Mouse (Mus musculus) midbrain, embryonic 13.5 days (tissue): ENCODE measurements at regions not wholly inside any gene's neighbourhood (a gene's known extent, or its start where the extent isn't known, plus 50 kb on each side); places are given as distances from the start of the nearest gene placed in this dataset.

Experiments used
- ATAC-seq: fragments of 200-750 bp; cut with Nextera tagmentation; 2 replicates; pipeline ENCODE4 v1.8.0; 2017; ENCODE audit warnings: mild to moderate bottlenecking, moderate TSS enrichment, moderate library complexity
- H3K27ac ChIP-seq: fragments of 300-500 bp; sonication (generic); 2 replicates; pipeline ENCODE4 v1.5.1; 2015; ENCODE audit warnings: inconsistent platforms, mild to moderate bottlenecking, moderate library complexity
- H3K27me3 ChIP-seq: fragments of 300-500 bp; sonication (generic); 2 replicates; pipeline ENCODE4 v1.6.1; 2015; ENCODE audit warnings: mild to moderate bottlenecking, inconsistent platforms
- H3K36me3 ChIP-seq: fragments of 300-500 bp; sonication (generic); 2 replicates; pipeline ENCODE4 v1.6.1; 2015; ENCODE audit warnings: mild to moderate bottlenecking, inconsistent platforms
- H3K4me1 ChIP-seq: fragments of 300-500 bp; sonication (generic); replicated peaks from 2 replicates; pipeline ENCODE4 v1.6.1; 2015; ENCODE audit warnings: inconsistent platforms
- H3K4me2 ChIP-seq: fragments of 300-500 bp; sonication (generic); replicated peaks from 2 replicates; pipeline ENCODE4 v1.6.1; 2015; ENCODE audit warnings: moderate library complexity, mild to moderate bottlenecking, inconsistent platforms
- H3K4me3 ChIP-seq: fragments of 300-500 bp; sonication (generic); replicated peaks from 2 replicates; pipeline ENCODE4 v1.5.1; 2015; ENCODE audit warnings: mild to moderate bottlenecking, inconsistent platforms
- H3K9ac ChIP-seq: fragments of 300-500 bp; sonication (generic); replicated peaks from 2 replicates; pipeline ENCODE4 v1.6.1; 2015; ENCODE audit warnings: mild to moderate bottlenecking, inconsistent platforms
- H3K9me3 ChIP-seq: fragments of 300-500 bp; sonication (generic); 2 replicates; pipeline ENCODE4 v1.6.1; 2016; ENCODE audit warnings: mild to moderate bottlenecking, inconsistent platforms
- WGBS: fragments of 180-500 bp; shearing (Covaris S2); methylation state at CpG from one replicate; pipeline ENCODE4 v1.1.7; 2015; 5-methylcytosine and 5-hydroxymethylcytosine counted together

GRCm38 (mm10) chr3:18634855-18635254 is 686.6 kb downstream of the Cypt12 start:
- Histone ChIP-seq H3K4me2 (no peak overlapping the region), H3K27ac (no peak overlapping the region), H3K27me3 (no peaks in the 10 kb centered on the region), H3K9me3 (no peaks in the 10 kb centered on the region), H3K36me3 (no peaks in the 10 kb centered on the region), H3K4me1 (0 out of 2 replicates have a peak, but pooled peaks cover 3% of the 10 kb centered on the region), H3K9ac (no peak overlapping the region), H3K4me3 (no peak overlapping the region)
- ATAC-seq = no peak

GRCm38 (mm10) chr3:18637553-18637952 is 689.3 kb downstream of the Cypt12 start:
- ATAC-seq = no peak
- Histone ChIP-seq H3K36me3 (no peaks in the 10 kb centered on the region), H3K9me3 (no peaks in the 10 kb centered on the region)

GRCm38 (mm10) chr3:18640286-18640685 is 692.1 kb downstream of the Cypt12 start:
- WGBS = 90% methylated on average over 5 of the region's 5 CpGs
- no peaks in the 10 kb centered on the region for H3K9me3 ChIP-seq

More at GRCm38 (mm10) chr3:18637553-18637952, 689.3 kb downstream of the Cypt12 start:
- Histone ChIP-seq H3K4me2 (no peak overlapping the region), H3K4me1 (no peaks in the 10 kb centered on the region), H3K9ac (no peak overlapping the region), H3K27me3 (no peaks in the 10 kb centered on the region), H3K27ac (no peak overlapping the region), H3K4me3 (no peak overlapping the region)

GRCm38 (mm10) chr3:18641688-18642087 is 693.5 kb downstream of the Cypt12 start:
- H3K27me3 ChIP-seq = no peaks in the 10 kb centered on the region
- H3K9ac ChIP-seq = no peak overlapping the region
- ATAC-seq = no peak
- no peak overlapping the region for H3K4me2 ChIP-seq
- H3K27ac ChIP-seq = no peak overlapping the region
- WGBS = 86% methylated on average over 1 of the region's 1 CpGs
- H3K36me3 ChIP-seq = no peaks in the 10 kb centered on the region
- no peaks in the 10 kb centered on the region for H3K9me3 ChIP-seq
- no peak overlapping the region for H3K4me3 ChIP-seq
- H3K4me1 ChIP-seq = no peaks in the 10 kb centered on the region

More at GRCm38 (mm10) chr3:18640286-18640685, 692.1 kb downstream of the Cypt12 start:
- ATAC-seq = no peak
- Histone ChIP-seq H3K36me3 (no peaks in the 10 kb centered on the region), H3K9ac (no peak overlapping the region), H3K4me2 (no peak overlapping the region), H3K4me3 (no peak overlapping the region), H3K27ac (no peak overlapping the region), H3K27me3 (no peaks in the 10 kb centered on the region), H3K4me1 (no peaks in the 10 kb centered on the region)

- no peak overlapping the region for H3K4me3 ChIP-seq
- H3K27me3 ChIP-seq = no peaks in the 10 kb centered on the region
- ATAC-seq = no peak
- H3K27ac ChIP-seq = no peak overlapping the region
- WGBS = 85% methylated on average over 4 of the region's 4 CpGs
- H3K4me1 ChIP-seq = no peaks in the 10 kb centered on the region
- no peaks in the 10 kb centered on the region for H3K36me3 ChIP-seq
- H3K9ac ChIP-seq = no peak overlapping the region
- H3K9me3 ChIP-seq = no peaks in the 10 kb centered on the region
- no peak overlapping the region for H3K4me2 ChIP-seq
These were observed 695.3 kb downstream of the Cypt12 start for GRCm38 (mm10) chr3:18643408-18644035.

- Histone ChIP-seq H3K9ac (no peak overlapping the region), H3K36me3 (no peaks in the 10 kb centered on the region), H3K9me3 (no peaks in the 10 kb centered on the region), H3K27me3 (no peaks in the 10 kb centered on the region), H3K4me3 (no peak overlapping the region), H3K4me2 (no peak overlapping the region), H3K4me1 (no peaks in the 10 kb centered on the region), H3K27ac (no peak overlapping the region)
- 54% methylated on average over 7 of the region's 7 CpGs for WGBS
- no peak for ATAC-seq
These were observed 697.3 kb downstream of the Cypt12 start for GRCm38 (mm10) chr3:18645481-18645880.

GRCm38 (mm10) chr3:18645927-18646326 is 697.7 kb downstream of the Cypt12 start:
- Histone ChIP-seq H3K27me3 (no peaks in the 10 kb centered on the region), H3K9me3 (no peaks in the 10 kb centered on the region), H3K27ac (no peak overlapping the region), H3K4me1 (no peaks in the 10 kb centered on the region), H3K4me2 (no peak overlapping the region), H3K36me3 (no peaks in the 10 kb centered on the region), H3K9ac (no peak overlapping the region), H3K4me3 (no peak overlapping the region)
- peak; percentile 43; the same call in 1 of the 2 replicates for ATAC-seq
- 28% methylated on average over 7 of the region's 7 CpGs for WGBS

GRCm38 (mm10) chr3:18653557-18653956 is 705.3 kb downstream of the Cypt12 start:
- Histone ChIP-seq H3K4me3 (no peak overlapping the region), H3K9ac (no peak overlapping the region), H3K27ac (no peak overlapping the region), H3K4me2 (no peak overlapping the region), H3K9me3 (no peaks in the 10 kb centered on the region), H3K27me3 (no peaks in the 10 kb centered on the region), H3K4me1 (no peaks in the 10 kb centered on the region), H3K36me3 (no peaks in the 10 kb centered on the region)
- WGBS = 91% methylated on average over 1 of the region's 1 CpGs
- ATAC-seq = no peak

- H3K4me3 ChIP-seq = no peak overlapping the region
- H3K27ac ChIP-seq = no peak overlapping the region
- no peaks in the 10 kb centered on the region for H3K27me3 ChIP-seq
- H3K36me3 ChIP-seq = no peaks in the 10 kb centered on the region
- peak; percentile 79 for ATAC-seq
- no peak overlapping the region for H3K4me2 ChIP-seq
- WGBS = 7% methylated on average over 2 of the region's 2 CpGs
- no peaks in the 10 kb centered on the region for H3K9me3 ChIP-seq
- no peak overlapping the region for H3K9ac ChIP-seq
- no peaks in the 10 kb centered on the region for H3K4me1 ChIP-seq
These were observed 717.5 kb downstream of the Cypt12 start for GRCm38 (mm10) chr3:18665738-18666137.

GRCm38 (mm10) chr3:18667726-18668125 is 719.5 kb downstream of the Cypt12 start:
- no peak for ATAC-seq
- no peak overlapping the region for H3K9ac ChIP-seq
- no peak overlapping the region for H3K4me3 ChIP-seq
- H3K27ac ChIP-seq = no peak overlapping the region
- no peaks in the 10 kb centered on the region for H3K9me3 ChIP-seq
- H3K27me3 ChIP-seq = no peaks in the 10 kb centered on the region
- no peaks in the 10 kb centered on the region for H3K36me3 ChIP-seq
- 0 out of 2 replicates have a peak, but pooled peaks cover 2% of the 10 kb centered on the region for H3K4me1 ChIP-seq
- no peak overlapping the region for H3K4me2 ChIP-seq
- 93% methylated on average over 4 of the region's 4 CpGs for WGBS

GRCm38 (mm10) chr3:18668936-18669335 is 720.7 kb downstream of the Cypt12 start:
- no peaks in the 10 kb centered on the region for H3K36me3 ChIP-seq
- ATAC-seq = no peak
- no peak overlapping the region for H3K9ac ChIP-seq
- H3K27me3 ChIP-seq = no peaks in the 10 kb centered on the region
- no peak overlapping the region for H3K4me3 ChIP-seq
- no peak overlapping the region for H3K27ac ChIP-seq
- 83% methylated on average over 3 of the region's 3 CpGs for WGBS
- H3K4me2 ChIP-seq = no peak overlapping the region
- no peaks in the 10 kb centered on the region for H3K9me3 ChIP-seq
- 0 out of 2 replicates have a peak, but pooled peaks cover 2% of the 10 kb centered on the region for H3K4me1 ChIP-seq

- no peak overlapping the region for H3K4me2 ChIP-seq
- H3K9ac ChIP-seq = no peak overlapping the region
- no peaks in the 10 kb centered on the region for H3K36me3 ChIP-seq
- no peak overlapping the region for H3K27ac ChIP-seq
- H3K4me1 ChIP-seq = 0 out of 2 replicates have a peak, but pooled peaks cover 2% of the 10 kb centered on the region
- H3K27me3 ChIP-seq = no peaks in the 10 kb centered on the region
- no peaks in the 10 kb centered on the region for H3K9me3 ChIP-seq
- ATAC-seq = no peak
- H3K4me3 ChIP-seq = no peak overlapping the region
- 81% methylated on average over 5 of the region's 5 CpGs for WGBS
These were observed 722.0 kb downstream of the Cypt12 start for GRCm38 (mm10) chr3:18670203-18670700.

GRCm38 (mm10) chr3:18671681-18672080 is 723.5 kb downstream of the Cypt12 start:
- no peak overlapping the region for H3K27ac ChIP-seq
- ATAC-seq = no peak
- H3K27me3 ChIP-seq = no peaks in the 10 kb centered on the region
- no peak overlapping the region for H3K4me2 ChIP-seq
- no peaks in the 10 kb centered on the region for H3K9me3 ChIP-seq
- WGBS = 78% methylated on average over 1 of the region's 1 CpGs
- H3K36me3 ChIP-seq = no peaks in the 10 kb centered on the region
- no peak overlapping the region for H3K9ac ChIP-seq
- 0 out of 2 replicates have a peak, but pooled peaks cover 2% of the 10 kb centered on the region for H3K4me1 ChIP-seq
- no peak overlapping the region for H3K4me3 ChIP-seq
